Mouse (Mus musculus) liver, adult 2 months (tissue): Measurements from ENCODE around the gene Tbc1d32. TPM values are rescaled to one million over a fixed set of nuclear protein-coding genes. Genes with fewer than 3 reads are reported as not detected.

Experiments used
- DNase-seq: peaks from one replicate; pipeline ENCODE4 v3.0.0-alpha.2; 2011; ENCODE audit warnings: low read depth, low spot score; ENCODE audit errors: extremely low read depth
- H3K27ac ChIP-seq: fragments of 200-500 bp; replicated peaks from 2 replicates; pipeline ENCODE4 v1.5.1; 2012; ENCODE audit warnings: low read depth, mild to moderate bottlenecking, control low read depth, inconsistent platforms, low read length; ENCODE audit not compliant: insufficient read depth
- H3K27me3 ChIP-seq: fragments of 200-500 bp; 2 replicates; pipeline ENCODE4 v1.6.1; 2012; ENCODE audit warnings: mild to moderate bottlenecking, moderate library complexity, low read length, inconsistent platforms; ENCODE audit not compliant: control insufficient read depth, insufficient read depth
- H3K36me3 ChIP-seq: fragments of 200-500 bp; 2 replicates; pipeline ENCODE4 v1.6.1; 2012; ENCODE audit warnings: low read length, inconsistent platforms; ENCODE audit not compliant: control insufficient read depth, insufficient read depth
- H3K4me1 ChIP-seq: fragments of 200-500 bp; 2 replicates; pipeline ENCODE4 v1.6.1; 2011; ENCODE audit warnings: low read length; ENCODE audit not compliant: control insufficient read depth, insufficient read depth
- H3K4me3 ChIP-seq: fragments of 200-500 bp; 2 replicates; pipeline ENCODE4 v1.5.1; 2011; ENCODE audit warnings: low read depth, mild to moderate bottlenecking, control low read depth, low read length, moderate library complexity; ENCODE audit not compliant: insufficient read depth
- H3K79me2 ChIP-seq: fragments of 200-500 bp; 2 replicates; pipeline ENCODE4 v1.6.1; 2012; ENCODE audit warnings: inconsistent platforms, mild to moderate bottlenecking, low read length, moderate library complexity; ENCODE audit not compliant: control insufficient read depth, insufficient read depth
- H3K9ac ChIP-seq: fragments of 200-500 bp; 2 replicates; pipeline ENCODE4 v1.6.1; 2012; ENCODE audit warnings: low read depth, mild to moderate bottlenecking, control low read depth, inconsistent platforms, low read length
- CTCF ChIP-seq: fragments of 200-500 bp; IDR thresholded peaks from 2 replicates; pipeline ENCODE4 v1.5.1; 2011; ENCODE audit warnings: low read depth, low read length, control low read depth
- POLR2A ChIP-seq: fragments of 200-500 bp; IDR thresholded peaks from 2 replicates; pipeline ENCODE4 v1.6.1; 2011; ENCODE audit warnings: low read length, control low read depth; ENCODE audit not compliant: insufficient read depth; ENCODE audit errors: extremely low read depth
- WGBS: fragments of 180-500 bp; shearing (Covaris S2); methylation state at CpG from one replicate; pipeline ENCODE4 v1.1.7; 2018; 5-methylcytosine and 5-hydroxymethylcytosine counted together
- polyA plus RNA-seq: library from polyadenylated mRNA; depleted of rRNA; stranded (reverse); fragments of >200 nt; gene quantifications from 2 replicates; pipeline ENCODE4 v1.2.3, GENCODE M21; 2012
- total RNA-seq: library from RNA; depleted of rRNA; stranded (reverse); fragments of >200 nt; gene quantifications from 2 replicates; pipeline ENCODE4 v1.2.3, GENCODE M21; 2014

Gene Tbc1d32
- total and polyA plus RNA-seq, 2 experiments, result 0.59 to 7.5 TPM

- 95% methylated on average over 5 of the region's 5 CpGs for WGBS
- DNase-seq, result no peak
- H3K27ac ChIP-seq, result no peak overlapping the region
- H3K4me3 ChIP-seq, result no peak overlapping the region
- H3K9ac ChIP-seq, result no peak overlapping the region
- H3K36me3 ChIP-seq, result no peaks in the 10 kb centered on the region
- H3K27me3 ChIP-seq, result no peaks in the 10 kb centered on the region
- no peaks in the 10 kb centered on the region for H3K79me2 ChIP-seq
- no peaks in the 10 kb centered on the region for H3K4me1 ChIP-seq
- no peak for TF ChIP-seq CTCF
- no peak for TF ChIP-seq POLR2A
Observed at GRCm38 (mm10) chr10:56137191-56137590, 91.3 kb downstream of the Tbc1d32 start.

DNA sequence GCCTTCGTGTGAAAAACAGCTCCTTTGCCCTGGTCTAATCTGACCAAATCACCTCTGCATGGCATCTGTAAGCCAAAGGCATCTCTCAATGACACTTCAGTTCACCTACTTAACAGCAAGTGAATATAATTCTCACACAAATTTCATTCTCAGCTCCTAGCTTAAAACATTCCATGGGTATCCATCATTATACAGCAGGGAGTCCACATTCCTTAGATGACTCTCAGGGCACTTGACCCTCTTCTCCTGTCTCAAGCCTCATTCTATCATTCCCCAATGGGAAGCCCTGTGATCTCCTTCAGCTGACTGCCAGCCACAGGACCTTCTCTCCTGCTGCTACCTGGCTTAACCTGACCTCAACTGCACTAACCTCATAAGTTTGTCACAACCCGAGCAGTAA is 98.8 kb downstream of the Tbc1d32 start:
- WGBS, result 83% methylated on average over 2 of the region's 2 CpGs
- DNase-seq, result no peak
- H3K27ac ChIP-seq, result no peak overlapping the region
- no peaks in the 10 kb centered on the region for H3K79me2 ChIP-seq
- H3K36me3 ChIP-seq, result peaks cover 2% of the 10 kb centered on the region
- no peaks in the 10 kb centered on the region for H3K4me1 ChIP-seq
- no peak overlapping the region for H3K4me3 ChIP-seq
- TF ChIP-seq POLR2A (no peak), CTCF (no peak)
- no peaks in the 10 kb centered on the region for H3K27me3 ChIP-seq
- H3K9ac ChIP-seq, result no peak overlapping the region

DNA sequence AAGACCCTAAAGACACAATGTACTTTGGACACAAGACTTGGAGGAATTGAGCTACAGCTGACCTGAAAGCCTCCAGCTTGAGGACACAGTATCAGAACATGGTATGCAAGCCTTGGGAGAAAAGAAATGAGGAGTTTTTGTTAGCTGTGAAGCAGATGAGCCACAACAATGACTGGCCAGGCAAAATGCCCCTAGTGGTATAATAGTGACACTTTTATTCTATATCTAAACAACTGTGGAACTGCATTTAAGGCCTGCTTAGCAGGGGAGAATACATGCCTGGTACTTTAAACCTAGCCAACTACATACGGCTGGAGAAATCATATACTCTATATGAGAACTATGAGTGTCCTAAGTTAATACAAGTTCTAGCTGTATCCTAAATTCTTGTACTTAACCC is 101.5 kb downstream of the Tbc1d32 start:
- no peak for DNase-seq
- Histone ChIP-seq H3K4me3 (no peak overlapping the region), H3K27me3 (no peaks in the 10 kb centered on the region), H3K27ac (no peak overlapping the region), H3K79me2 (no peaks in the 10 kb centered on the region), H3K4me1 (no peaks in the 10 kb centered on the region), H3K9ac (no peak overlapping the region), H3K36me3 (peaks cover 2% of the 10 kb centered on the region)
- TF ChIP-seq POLR2A (no peak), CTCF (no peak)
- 95% methylated on average over 1 of the region's 1 CpGs for WGBS

- peaks cover 6% of the 10 kb centered on the region for H3K36me3 ChIP-seq
- peak overlapping the region; percentile 75; the same call in 1 of the 2 replicates for H3K4me3 ChIP-seq
- H3K9ac ChIP-seq, result peak overlapping the region; percentile 21; the same call in 1 of the 2 replicates
- 63% methylated on average over 27 of the region's 27 CpGs for WGBS
- H3K27ac ChIP-seq, result no peak overlapping the region
- no peaks in the 10 kb centered on the region for H3K4me1 ChIP-seq
- no peaks in the 10 kb centered on the region for H3K27me3 ChIP-seq
- no peak for DNase-seq
- H3K79me2 ChIP-seq, result no peaks in the 10 kb centered on the region
- TF ChIP-seq CTCF, result no peak
- TF ChIP-seq POLR2A, result no peak
Observed at GRCm38 (mm10) chr10:56115636-56116180, 112.8 kb downstream of the Tbc1d32 start.

- Histone ChIP-seq H3K27me3 (no peaks in the 10 kb centered on the region), H3K4me3 (peak overlapping the region; percentile 75), H3K36me3 (peaks cover 6% of the 10 kb centered on the region), H3K4me1 (no peaks in the 10 kb centered on the region), H3K9ac (peak overlapping the region; percentile 49), H3K79me2 (no peaks in the 10 kb centered on the region), H3K27ac (no peak overlapping the region)
- DNase-seq, result no peak
- no peak for TF ChIP-seq CTCF
- TF ChIP-seq POLR2A, result no peak
- WGBS, result 54% methylated on average over 50 of the region's 50 CpGs
Observed at GRCm38 (mm10) chr10:56114951-56115635, 113.4 kb downstream of the Tbc1d32 start.

DNA sequence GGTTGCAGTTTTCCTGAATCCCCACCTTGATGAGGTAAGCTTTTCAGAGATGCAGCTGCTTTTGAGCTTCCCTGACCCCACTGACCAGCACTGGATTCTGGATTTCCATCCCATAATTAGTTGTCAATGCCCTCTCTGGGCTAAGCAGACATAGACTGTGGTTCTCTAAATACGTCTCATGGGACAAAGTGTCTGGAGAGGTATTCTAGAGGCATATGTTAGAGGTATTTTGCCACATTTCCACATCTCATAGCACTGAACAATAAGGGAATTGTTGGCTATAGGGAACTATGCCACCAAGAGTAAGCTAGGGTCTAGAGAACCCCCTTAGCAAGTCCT is 121.5 kb downstream of the Tbc1d32 start:
- 15% methylated on average over 1 of the region's 1 CpGs for WGBS
- H3K4me3 ChIP-seq, result peak overlapping the region; percentile 57
- no peak overlapping the region for H3K27ac ChIP-seq
- peak overlapping the region; percentile 68 for H3K9ac ChIP-seq
- no peaks in the 10 kb centered on the region for H3K27me3 ChIP-seq
- DNase-seq, result no peak
- TF ChIP-seq POLR2A (no peak), CTCF (no peak)
- H3K4me1 ChIP-seq, result no peaks in the 10 kb centered on the region
- no peaks in the 10 kb centered on the region for H3K79me2 ChIP-seq
- no peaks in the 10 kb centered on the region for H3K36me3 ChIP-seq
